Mouse (Mus musculus) lung, postnatal 0 days (tissue): Measurements from ENCODE around the gene Mafg. TPM values are rescaled to one million over a fixed set of nuclear protein-coding genes. Genes with fewer than 3 reads are reported as not detected.

ENCODE experiments used
- ATAC-seq: fragments of 200-750 bp; cut with Nextera tagmentation; 2 replicates; pipeline ENCODE4 v1.8.0; 2017; ENCODE audit warnings: moderate library complexity
- DNase-seq: peaks from one replicate; pipeline ENCODE4 v3.0.0-alpha.2; 2016; ENCODE audit warnings: low spot score
- H3K27ac ChIP-seq: fragments of 300-500 bp; sonication (generic); 2 replicates; pipeline ENCODE4 v1.5.1; 2014; ENCODE audit warnings: antibody characterized with exemption, mild to moderate bottlenecking, low read length, mixed read lengths
- H3K27me3 ChIP-seq: fragments of 300-500 bp; sonication (generic); replicated peaks from 2 replicates; pipeline ENCODE4 v1.6.1; 2014; ENCODE audit warnings: low read length, mixed read lengths; ENCODE audit not compliant: insufficient read depth
- H3K36me3 ChIP-seq: fragments of 300-500 bp; sonication (generic); 2 replicates; pipeline ENCODE4 v1.6.1; 2014; ENCODE audit warnings: low read length, mixed read lengths; ENCODE audit not compliant: insufficient read depth
- H3K4me1 ChIP-seq: fragments of 300-500 bp; sonication (generic); 2 replicates; pipeline ENCODE4 v1.6.1; 2014; ENCODE audit warnings: antibody characterized with exemption, low read depth, low read length, mixed read lengths; ENCODE audit not compliant: insufficient read depth
- H3K4me2 ChIP-seq: fragments of 300-500 bp; sonication (generic); replicated peaks from 2 replicates; pipeline ENCODE4 v1.6.1; 2014; ENCODE audit warnings: low read depth, mild to moderate bottlenecking, low read length, moderate library complexity, mixed read lengths
- H3K4me3 ChIP-seq: fragments of 300-500 bp; sonication (generic); 2 replicates; pipeline ENCODE4 v1.5.1; 2014; ENCODE audit warnings: low read depth, low read length
- H3K9ac ChIP-seq: fragments of 300-500 bp; sonication (generic); replicated peaks from 2 replicates; pipeline ENCODE4 v1.6.1; 2014; ENCODE audit warnings: low read depth, mild to moderate bottlenecking
- H3K9me3 ChIP-seq: fragments of 300-500 bp; sonication (generic); 2 replicates; pipeline ENCODE4 v1.6.1; 2016; ENCODE audit warnings: low read length, mixed read lengths
- CTCF ChIP-seq: IDR thresholded peaks from 2 replicates; pipeline ENCODE4 v1.5.1; 2016; ENCODE audit warnings: antibody characterized with exemption, mild to moderate bottlenecking
- EP300 ChIP-seq: IDR thresholded peaks from 2 replicates; pipeline ENCODE4 v1.6.1; 2016; ENCODE audit warnings: antibody characterized with exemption, mild to moderate bottlenecking, control low read depth
- WGBS: fragments of 180-500 bp; shearing (Covaris S2); extraction: QIAGEN DNeasy Blood & Tissue Kit; methylation state at CpG from one replicate; pipeline ENCODE4 v1.1.7; 2014; 5-methylcytosine and 5-hydroxymethylcytosine counted together
- polyA plus RNA-seq: library from polyadenylated mRNA; unstranded; fragments of >200 nt; fragmentation: Nextera tagmentation; extraction: Ambion mirVana; gene quantifications from 2 replicates; pipeline ENCODE4 v1.2.1, GENCODE M21; 2015

The Mafg gene
- polyA plus RNA-seq, 1 experiment from 2014 or later, result 25.9 TPM

DNA sequence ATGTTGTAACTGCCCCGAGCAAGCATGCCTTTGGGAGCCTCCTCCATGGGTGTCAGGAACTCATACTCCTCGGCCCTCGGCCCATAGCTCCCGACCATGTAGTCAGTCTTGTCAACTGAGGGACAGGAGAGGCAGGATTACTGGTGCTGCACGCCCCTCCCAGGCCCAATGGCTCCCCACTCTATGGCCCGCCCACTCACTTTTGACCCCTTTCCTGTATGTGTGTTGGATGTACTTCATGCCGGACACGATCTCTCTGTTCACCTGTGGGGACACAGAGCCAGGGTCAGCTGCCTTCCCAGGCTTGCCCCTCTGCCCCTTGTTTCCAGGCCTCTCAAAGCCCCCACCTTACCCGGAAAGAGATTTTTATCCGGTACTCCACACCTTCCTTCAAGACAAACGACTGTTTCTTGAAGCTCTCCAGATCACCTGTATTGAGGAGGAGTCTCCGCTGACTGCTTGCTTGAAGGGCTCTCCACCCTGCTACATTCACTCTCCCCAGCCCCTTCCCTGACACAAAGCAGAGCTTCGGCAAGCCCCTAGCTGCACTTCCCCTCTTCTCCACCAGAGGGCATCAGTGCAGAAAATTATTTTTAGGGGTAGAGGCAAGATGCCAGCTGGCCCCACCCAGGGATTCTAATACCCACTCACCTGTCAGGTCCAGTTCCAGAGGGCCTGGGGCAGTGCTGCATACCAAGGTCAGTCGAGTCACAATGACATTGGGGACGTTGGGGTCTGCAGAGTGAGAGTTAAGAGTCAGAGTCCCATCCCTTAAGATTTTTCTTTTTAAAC is 53.9 kb downstream of the Mafg start:
- H3K36me3 ChIP-seq, result peaks cover 17% of the 10 kb centered on the region; the same call in 1 of the 2 replicates
- DNase-seq (peak; percentile 69), ATAC-seq (no peak)
- peak overlapping the region; percentile 86; the same call in 1 of the 2 replicates for H3K9ac ChIP-seq
- peak overlapping the region; percentile 79 for H3K4me2 ChIP-seq
- H3K9me3 ChIP-seq, result no peaks in the 10 kb centered on the region
- H3K27me3 ChIP-seq, result no peaks in the 10 kb centered on the region
- H3K4me3 ChIP-seq, result peak overlapping the region; percentile 87
- H3K4me1 ChIP-seq, result peaks cover 11% of the 10 kb centered on the region
- TF ChIP-seq EP300, result no peak
- peak; percentile 92 for TF ChIP-seq CTCF
- peak overlapping the region; percentile 95; the same call in 1 of the 2 replicates for H3K27ac ChIP-seq
- 46% methylated on average over 15 of the region's 15 CpGs for WGBS

DNA sequence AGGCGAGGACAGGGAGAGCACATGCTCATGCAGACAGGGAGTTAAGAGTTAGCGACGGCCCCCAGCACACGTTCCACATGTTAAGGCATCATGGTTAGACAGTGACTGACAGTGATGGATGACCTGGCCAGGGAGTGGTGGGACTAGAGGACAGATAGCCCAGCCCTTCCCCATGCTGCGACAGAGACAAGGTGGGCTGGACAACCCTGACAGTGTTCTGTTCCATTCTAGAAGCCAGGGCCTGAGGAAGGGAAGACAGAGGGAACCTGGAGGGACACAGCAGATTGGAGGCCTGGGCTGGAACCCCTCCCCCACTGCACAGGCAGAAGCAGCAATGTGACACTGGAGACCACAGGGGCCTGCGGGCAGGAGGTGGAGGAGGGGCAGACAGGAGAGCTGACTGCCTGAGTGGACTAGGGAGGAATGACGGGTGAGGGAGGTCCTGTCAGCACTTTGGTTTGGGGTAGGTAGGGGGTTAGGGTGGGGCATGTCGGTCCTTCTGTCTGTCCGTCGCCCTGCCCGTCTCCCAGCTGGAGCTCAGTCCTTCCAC is 54.6 kb downstream of the Mafg start:
- H3K9ac ChIP-seq, result no peak overlapping the region
- no peak for DNase-seq

DNA sequence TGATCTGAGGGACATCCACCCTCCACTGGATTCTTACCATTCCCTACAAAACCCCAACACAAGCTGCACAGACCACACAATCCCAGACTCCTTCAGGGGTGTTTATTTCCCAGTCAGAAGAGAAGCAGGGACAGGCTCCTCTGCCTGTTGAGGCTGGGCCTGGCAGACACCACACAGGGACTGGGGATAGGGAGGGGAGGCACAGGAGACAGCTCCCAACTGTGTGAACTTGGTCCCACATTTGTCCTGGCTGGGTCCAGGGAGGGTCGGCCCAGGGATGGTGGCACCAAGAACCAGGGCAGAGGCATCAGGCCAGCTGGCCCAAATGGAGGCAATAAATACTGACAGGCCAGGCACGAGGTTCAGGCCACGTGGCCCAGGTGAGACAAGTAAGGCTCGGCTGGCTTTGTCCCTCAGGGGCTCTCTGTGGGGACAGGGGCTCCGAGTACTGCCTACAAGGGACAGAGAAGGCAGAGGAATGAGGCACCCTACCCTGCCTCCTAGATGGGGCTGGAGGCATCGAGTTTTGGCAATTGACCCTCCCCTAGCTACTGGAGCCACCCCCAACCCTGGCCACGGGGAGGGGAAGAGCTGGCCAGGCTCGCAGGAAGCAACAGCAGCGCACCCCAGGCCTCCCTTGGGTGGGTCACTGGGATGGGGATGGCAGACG is 55.2 kb downstream of the Mafg start:
- no peak overlapping the region for H3K4me3 ChIP-seq
- H3K9me3 ChIP-seq, result no peaks in the 10 kb centered on the region
- 82% methylated on average over 10 of the region's 10 CpGs for WGBS
- no peaks in the 10 kb centered on the region for H3K27me3 ChIP-seq
- H3K4me2 ChIP-seq, result no peak overlapping the region
- H3K9ac ChIP-seq, result no peak overlapping the region
- H3K36me3 ChIP-seq, result peaks cover 17% of the 10 kb centered on the region; the same call in 1 of the 2 replicates
- TF ChIP-seq CTCF (no peak), EP300 (no peak)
- peaks cover 15% of the 10 kb centered on the region for H3K4me1 ChIP-seq
- no peak overlapping the region for H3K27ac ChIP-seq
- no peak for ATAC-seq
- DNase-seq, result no peak

More for the DNA sequence above, 54.6 kb downstream of the Mafg start:
- Histone ChIP-seq H3K36me3 (peaks cover 17% of the 10 kb centered on the region; the same call in 1 of the 2 replicates), H3K27ac (no peak overlapping the region), H3K4me3 (no peak overlapping the region), H3K27me3 (no peaks in the 10 kb centered on the region), H3K9me3 (no peaks in the 10 kb centered on the region), H3K4me2 (no peak overlapping the region), H3K4me1 (peaks cover 15% of the 10 kb centered on the region)
- no peak for ATAC-seq
- no peak for TF ChIP-seq EP300
- no peak for TF ChIP-seq CTCF
- WGBS, result 74% methylated on average over 11 of the region's 11 CpGs

DNA sequence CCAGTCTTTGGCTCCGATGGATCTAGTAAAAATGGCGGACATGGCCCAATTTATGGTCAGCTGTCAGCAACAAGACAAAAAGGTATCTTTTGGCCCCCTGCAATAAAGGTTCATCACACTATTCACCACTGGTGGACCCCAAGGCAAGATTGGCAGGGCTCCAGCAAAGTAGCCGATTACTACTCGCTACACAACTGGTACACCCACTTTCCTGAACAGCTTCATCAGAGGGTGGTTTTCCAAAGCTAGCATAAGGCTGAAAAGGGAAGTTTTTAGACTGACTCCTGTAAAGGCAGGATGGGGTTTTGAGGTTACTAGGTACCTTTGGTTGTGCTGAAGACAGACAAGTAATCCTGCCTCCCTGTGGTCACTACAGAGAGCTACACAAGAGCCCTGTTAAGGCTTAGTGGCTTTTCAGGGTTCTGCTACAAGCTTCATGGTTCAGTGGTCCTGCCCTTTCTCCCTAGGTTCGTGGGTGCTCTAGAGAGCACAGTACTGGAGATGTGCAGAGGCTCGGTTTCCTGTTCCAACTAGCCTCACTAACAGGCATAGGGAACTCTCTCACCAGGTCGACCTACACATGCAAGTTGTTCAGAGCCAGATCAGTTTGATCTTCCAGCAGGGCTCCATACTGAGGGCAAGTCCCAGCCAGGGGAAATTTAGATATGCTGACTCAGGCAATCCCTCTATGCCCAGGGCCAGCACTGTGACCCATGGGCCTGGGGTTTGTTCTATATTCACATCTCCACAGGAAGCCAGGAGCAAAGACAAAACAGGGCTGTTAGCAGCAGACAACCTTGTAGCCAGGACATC is 56.0 kb downstream of the Mafg start:
- no peak overlapping the region for H3K9ac ChIP-seq
- peaks cover 17% of the 10 kb centered on the region; the same call in 1 of the 2 replicates for H3K36me3 ChIP-seq
- WGBS, result 80% methylated on average over 7 of the region's 7 CpGs
- DNase-seq (peak; percentile 65), ATAC-seq (no peak)
- H3K27me3 ChIP-seq, result no peaks in the 10 kb centered on the region
- peaks cover 15% of the 10 kb centered on the region for H3K4me1 ChIP-seq
- H3K9me3 ChIP-seq, result no peaks in the 10 kb centered on the region
- H3K4me2 ChIP-seq, result no peak overlapping the region
- no peak overlapping the region for H3K27ac ChIP-seq
- no peak overlapping the region for H3K4me3 ChIP-seq
- TF ChIP-seq EP300 (no peak), CTCF (peak; percentile 68)

DNA sequence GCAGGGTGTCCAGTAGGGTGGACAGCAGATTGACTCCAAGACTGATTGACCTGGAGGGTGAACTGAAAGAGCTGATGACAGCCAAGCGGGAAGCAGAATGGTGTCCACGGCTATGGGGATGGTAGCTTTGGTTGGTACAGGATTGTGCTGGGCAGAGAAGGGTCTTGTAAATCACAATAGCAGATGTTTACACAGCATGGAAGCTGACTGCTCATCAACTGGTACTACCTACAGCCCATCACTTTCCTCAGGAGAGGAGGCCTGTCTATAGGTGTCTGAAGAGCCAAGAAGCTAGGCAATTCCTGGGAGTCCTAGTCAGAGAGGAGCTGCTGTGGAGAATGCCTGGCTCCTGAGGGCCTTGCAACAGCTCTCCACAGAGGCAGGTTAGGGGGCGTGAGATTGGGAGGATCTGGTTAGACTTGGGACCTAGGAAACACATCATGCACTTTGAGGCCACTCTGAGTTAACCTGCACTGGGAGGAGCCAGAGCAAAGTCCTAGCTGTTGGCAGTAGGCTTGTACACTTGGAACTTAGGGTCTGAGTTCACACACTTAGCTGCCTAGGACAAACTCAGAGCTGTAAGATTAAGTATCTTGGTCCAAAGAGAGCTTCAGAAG is 56.9 kb downstream of the Mafg start:
- DNase-seq (no peak), ATAC-seq (no peak)
- Histone ChIP-seq H3K9ac (no peak overlapping the region), H3K9me3 (no peaks in the 10 kb centered on the region), H3K27ac (no peak overlapping the region), H3K27me3 (no peaks in the 10 kb centered on the region), H3K4me2 (no peak overlapping the region), H3K4me1 (peaks cover 12% of the 10 kb centered on the region), H3K36me3 (peaks cover 17% of the 10 kb centered on the region; the same call in 1 of the 2 replicates), H3K4me3 (no peak overlapping the region)
- no peak for TF ChIP-seq CTCF
- WGBS, result 78% methylated on average over 3 of the region's 3 CpGs
